Mouse (Mus musculus): ENCODE results near the gene Il4i1.

DNA sequence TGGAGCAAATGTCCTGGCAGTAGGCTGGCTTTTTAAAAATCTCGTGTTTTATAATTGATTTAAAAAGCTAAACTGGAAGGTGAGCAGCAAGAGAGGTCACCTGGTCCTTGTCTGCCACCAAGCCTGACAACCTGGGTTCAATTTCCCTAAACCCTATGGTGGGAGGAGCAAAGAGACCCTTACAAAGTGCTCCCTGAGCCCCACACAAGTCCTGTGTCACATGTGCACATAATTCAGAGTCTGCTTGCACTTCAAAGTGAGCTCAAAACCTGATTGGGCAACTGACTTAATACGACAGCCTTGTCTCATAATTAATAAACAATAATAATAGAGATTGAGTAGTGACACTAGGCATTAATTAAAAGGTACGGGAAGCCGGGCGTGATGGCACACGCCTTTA, 54.4 kb downstream of the Il4i1 start:
- no peak for TF ChIP-seq POLR2A (IDR thresholded peaks at IDR 0.05; ENCODE audit: low read depth, low read length)
- TF ChIP-seq CTCF (IDR thresholded peaks at IDR 0.05; ENCODE audit: extremely low read depth, insufficient read length, insufficient replicate concordance, low read depth, low read length), result no peak

Data from small intestine, adult 2 months (tissue).